Mouse (Mus musculus) cortical plate, adult 2 months (tissue): ENCODE data around the gene Pilra. TPM values are rescaled to one million over a fixed set of nuclear protein-coding genes. Genes with fewer than 3 reads are reported as not detected.

Experiments used
- H3K27ac ChIP-seq: fragments of 200-500 bp; 2 replicates; pipeline ENCODE4 v1.5.1; 2012; ENCODE audit warnings: low read length, control low read depth, inconsistent platforms; ENCODE audit not compliant: insufficient read depth
- H3K4me1 ChIP-seq: fragments of 200-500 bp; 2 replicates; pipeline ENCODE4 v1.6.1; 2011; ENCODE audit warnings: low read length; ENCODE audit not compliant: control insufficient read depth, insufficient read depth
- H3K4me3 ChIP-seq: fragments of 200-500 bp; 2 replicates; pipeline ENCODE4 v1.5.1; 2011; ENCODE audit warnings: mild to moderate bottlenecking, low read length, control low read depth; ENCODE audit not compliant: insufficient read depth
- CTCF ChIP-seq: fragments of 200-500 bp; IDR thresholded peaks from 2 replicates; pipeline ENCODE4 v1.5.1; 2011; ENCODE audit warnings: mild to moderate bottlenecking, control low read depth, low read length; ENCODE audit not compliant: insufficient read depth; ENCODE audit errors: extremely low read depth
- POLR2A ChIP-seq: fragments of 200-500 bp; IDR thresholded peaks from 2 replicates; pipeline ENCODE4 v1.6.1; 2011; ENCODE audit warnings: mild to moderate bottlenecking, low read length, control low read depth; ENCODE audit not compliant: insufficient read depth; ENCODE audit errors: extremely low read depth
- polyA plus RNA-seq: library from polyadenylated mRNA; depleted of rRNA; stranded (reverse); fragments of >200 nt; gene quantifications from 2 replicates; pipeline ENCODE4 v1.2.3, GENCODE M21; 2012

Pilra gene
- polyA plus RNA-seq, 1 experiment = 1.1 TPM

DNA sequence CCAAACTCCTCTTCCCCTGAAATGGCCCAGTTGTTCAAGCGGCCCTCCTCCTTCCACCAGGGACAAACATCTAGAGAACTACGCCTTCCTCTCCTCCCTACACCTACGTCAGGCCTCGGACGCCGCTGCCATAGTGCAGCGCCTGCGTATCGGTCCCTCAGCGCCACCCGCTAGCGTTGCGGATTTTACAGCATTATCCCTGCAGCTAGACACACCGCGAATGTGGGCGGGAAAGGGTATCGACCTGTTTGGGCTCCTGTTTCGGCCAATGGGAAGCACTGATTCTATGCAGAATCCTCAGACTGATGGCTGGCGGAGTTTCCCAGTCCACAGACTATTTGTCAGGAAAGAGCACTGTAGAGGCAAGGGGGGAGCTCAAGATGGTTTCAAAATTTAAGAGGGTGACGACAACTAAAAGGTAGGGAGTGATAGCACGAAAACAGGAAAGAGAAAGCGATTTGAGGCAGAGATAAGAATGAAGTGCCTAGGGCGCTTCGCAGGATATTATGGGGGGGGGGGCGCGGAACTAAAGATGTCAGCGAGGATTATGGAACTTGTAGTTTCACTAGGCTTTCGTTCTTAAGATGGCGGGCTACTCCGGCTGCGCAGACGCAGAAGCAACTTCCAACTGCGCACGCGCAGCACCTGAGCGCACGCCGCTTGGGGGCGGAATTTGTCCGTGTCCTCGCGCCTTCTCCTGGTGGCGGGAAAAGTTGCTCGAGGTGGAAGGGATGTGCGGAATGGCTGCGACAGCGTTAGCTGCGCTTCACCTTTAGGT is 48.7 kb downstream of the Pilra start, which contains the start of the genes Mepce and Zcwpw1:
Mepce (minus strand) TSS at position 505 of the 778 bp plus-strand sequence.
Zcwpw1 (plus strand) TSS at position 648 of the 778 bp plus-strand sequence.
- Histone ChIP-seq H3K4me1 (peaks cover 10% of the 10 kb centered on the region; the same call in 1 of the 2 replicates), H3K4me3 (peak within 1 kb of the TSS; percentile 79), H3K27ac (peak within 1 kb of the TSS; percentile 95)
- TF ChIP-seq POLR2A = peak; percentile 92
- TF ChIP-seq CTCF = peak; percentile 48

DNA sequence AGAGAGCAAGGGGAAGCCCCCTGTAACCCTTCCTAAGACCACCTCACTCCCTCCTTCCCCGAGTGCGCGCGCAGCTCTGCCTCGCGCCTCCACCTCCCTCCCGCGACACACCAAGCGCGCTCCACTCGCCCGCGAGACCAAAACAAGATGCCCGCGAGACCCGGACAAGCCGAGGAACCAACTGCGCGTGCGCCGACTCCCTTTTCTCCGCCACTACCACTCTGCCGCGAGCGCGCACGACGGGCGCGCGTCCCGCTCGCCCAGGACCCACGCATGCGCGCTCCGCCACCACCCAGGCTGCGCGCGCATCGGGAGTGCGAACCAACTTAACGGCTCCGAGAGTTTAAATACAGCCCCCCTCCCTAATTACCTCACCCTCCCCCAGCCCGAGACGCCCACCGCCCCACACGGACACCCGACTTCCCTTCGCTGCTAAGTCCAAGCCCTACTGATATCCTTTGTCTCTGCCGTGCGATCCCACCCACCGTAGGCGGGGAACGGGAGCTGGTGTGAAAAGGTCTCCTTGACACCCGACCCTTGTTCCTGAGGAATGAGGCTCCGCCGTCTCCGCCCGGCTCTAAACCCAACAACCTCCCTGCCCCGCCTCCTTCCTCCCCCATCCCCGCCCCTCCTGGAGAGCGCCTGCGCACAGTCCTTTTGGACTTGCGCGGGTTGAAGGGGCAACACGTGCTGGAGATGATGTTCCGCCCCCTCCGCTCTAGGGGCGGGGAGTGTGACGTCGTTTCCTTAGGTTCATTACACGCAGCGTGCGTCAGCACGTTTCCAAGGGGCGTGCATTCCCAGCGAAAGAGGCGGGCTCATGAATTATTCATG is 49.8 kb downstream of the Pilra start:
- Histone ChIP-seq H3K4me3 (peak overlapping the region; percentile 79), H3K27ac (peak overlapping the region; percentile 95), H3K4me1 (peaks cover 10% of the 10 kb centered on the region; the same call in 1 of the 2 replicates)
- TF ChIP-seq POLR2A (peak; percentile 94), CTCF (no peak)

DNA sequence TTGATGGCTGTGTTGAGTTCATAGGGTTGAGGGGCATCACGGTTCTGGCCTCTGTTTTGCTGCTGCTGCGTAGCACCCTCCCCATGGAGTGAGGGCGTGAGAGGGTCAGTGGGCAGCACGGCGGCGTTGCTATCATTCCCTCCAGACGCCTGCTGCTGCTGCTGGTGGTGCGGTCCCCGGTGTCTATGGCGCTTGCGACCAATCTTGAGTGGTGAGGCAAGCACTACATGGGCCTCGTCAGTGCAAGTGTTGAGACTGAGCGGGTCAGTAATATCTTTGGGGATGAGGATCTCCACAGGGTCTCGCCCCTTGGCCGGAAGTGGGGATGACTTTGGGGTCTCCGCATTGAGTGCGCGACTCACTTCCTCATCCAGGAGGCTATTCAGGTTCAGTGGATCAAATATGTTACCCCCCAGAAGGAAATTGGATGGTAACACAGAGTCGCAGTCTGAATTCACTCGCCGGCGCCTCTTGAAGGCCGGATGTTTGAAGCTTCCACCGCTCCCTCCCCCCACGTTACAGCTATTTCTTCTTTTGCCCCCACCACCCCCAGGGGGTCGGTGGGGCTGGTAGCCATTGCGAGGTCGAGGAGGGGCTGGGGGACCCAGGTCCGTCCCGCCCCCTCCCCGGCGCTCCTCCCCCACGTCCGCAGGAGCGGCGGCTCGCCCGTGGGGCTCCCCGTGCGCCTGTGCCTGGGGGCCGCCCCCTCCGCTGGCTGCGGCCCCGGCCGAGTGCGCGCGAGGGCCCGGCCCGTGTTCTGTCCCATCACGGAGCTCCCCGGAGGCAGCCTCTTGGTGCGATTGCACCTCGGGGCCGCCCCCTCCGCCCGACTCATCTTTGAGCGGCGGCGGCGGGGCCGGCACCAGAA is 50.7 kb downstream of the Pilra start:
- no peak for TF ChIP-seq CTCF
- TF ChIP-seq POLR2A = no peak
- H3K4me1 ChIP-seq = peaks cover 10% of the 10 kb centered on the region; the same call in 1 of the 2 replicates
- H3K4me3 ChIP-seq = peak overlapping the region; percentile 79
- peak overlapping the region; percentile 95 for H3K27ac ChIP-seq

DNA sequence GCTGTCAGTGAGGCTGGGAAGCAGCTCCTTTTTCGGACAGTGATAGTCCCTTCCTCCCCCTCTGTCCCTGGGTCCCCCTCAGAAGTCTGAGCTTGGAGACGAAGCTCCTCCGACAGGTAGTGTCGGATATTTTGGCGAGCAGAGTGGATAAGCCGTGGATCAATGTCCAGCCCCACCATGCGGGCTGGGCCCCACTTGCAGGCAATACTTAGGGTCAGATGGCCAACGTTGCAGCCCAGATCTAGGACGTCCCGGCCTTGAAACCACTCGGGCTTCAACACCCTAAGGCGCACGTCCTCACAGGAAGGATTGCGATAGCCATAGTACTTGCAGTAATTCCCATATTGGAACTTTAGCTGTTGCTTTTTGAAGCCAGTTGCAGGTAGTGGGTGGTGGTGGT is 51.5 kb downstream of the Pilra start:
- Histone ChIP-seq H3K4me3 (peak overlapping the region; percentile 79; the same call in 1 of the 2 replicates), H3K4me1 (peaks cover 10% of the 10 kb centered on the region; the same call in 1 of the 2 replicates), H3K27ac (no peak overlapping the region)
- TF ChIP-seq CTCF (no peak), POLR2A (no peak)

DNA sequence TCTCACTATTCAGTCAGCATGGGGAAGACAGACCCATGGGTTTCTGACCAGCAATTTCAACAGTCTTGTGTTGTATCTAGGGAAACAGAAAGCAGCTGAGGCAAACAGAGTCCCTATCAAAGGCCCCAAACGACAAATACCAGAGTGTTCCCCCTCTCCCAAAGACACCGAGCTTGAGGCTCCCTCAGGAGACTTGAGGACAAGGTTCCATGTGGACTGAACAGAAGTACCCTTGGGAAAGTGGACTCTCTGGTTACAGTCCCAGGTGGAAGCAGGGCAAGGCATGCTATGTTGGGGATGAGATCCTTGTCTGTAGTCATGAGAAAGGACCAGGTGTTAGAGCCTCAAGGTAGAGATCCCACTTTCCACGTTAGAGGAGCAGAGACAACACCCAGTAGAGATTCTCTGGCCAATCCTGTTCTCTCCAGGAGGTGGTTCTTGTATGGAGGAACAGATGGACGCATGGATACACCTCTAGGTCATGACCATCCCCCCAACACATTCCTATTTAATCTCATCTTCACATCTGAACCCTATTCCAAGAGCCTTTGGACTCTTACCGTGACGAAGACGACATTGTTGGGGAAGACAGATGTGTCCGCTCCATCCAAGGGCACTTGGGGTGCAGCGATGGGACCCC is 52.1 kb downstream of the Pilra start:
- TF ChIP-seq POLR2A (no peak), CTCF (no peak)
- H3K4me1 ChIP-seq = peaks cover 10% of the 10 kb centered on the region; the same call in 1 of the 2 replicates
- no peak overlapping the region for H3K27ac ChIP-seq
- peak overlapping the region; percentile 79; the same call in 1 of the 2 replicates for H3K4me3 ChIP-seq

DNA sequence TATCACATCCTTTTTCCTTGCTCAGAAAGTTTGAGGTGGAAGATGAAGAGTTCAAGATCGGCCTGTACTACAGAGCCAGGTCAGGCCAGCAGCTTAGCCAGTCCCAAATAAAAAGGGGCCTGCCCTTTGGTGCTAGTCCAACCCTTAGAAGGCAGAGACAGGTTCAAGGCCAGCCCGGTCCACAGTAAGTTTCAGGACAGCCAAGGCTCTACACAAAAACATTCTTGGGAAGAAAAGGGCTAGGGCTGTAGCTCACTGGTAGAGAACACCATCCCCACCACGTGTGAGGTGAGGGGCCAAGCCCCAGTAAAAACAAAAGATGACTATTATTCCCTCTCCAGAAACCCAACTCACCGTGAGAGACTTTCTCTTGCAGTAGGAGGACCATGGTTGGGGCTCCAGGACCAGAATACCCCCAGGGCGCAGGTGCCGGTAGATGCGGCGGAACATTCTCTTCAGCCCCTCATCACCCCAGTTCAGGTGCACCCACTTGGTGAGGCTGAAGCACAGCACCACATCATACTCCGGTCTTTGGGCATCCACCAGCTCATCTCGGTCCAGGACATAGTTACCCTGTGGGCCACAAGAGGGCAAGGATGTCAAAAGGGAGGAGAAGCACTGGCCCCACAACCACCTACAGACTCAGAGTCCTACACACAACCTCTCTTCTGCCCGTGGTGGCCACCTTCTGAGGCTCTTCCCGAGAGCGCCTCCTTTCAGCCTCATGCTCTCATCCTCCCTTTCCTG is 53.1 kb downstream of the Pilra start:
- H3K4me3 ChIP-seq = no peak overlapping the region
- TF ChIP-seq CTCF = no peak
- TF ChIP-seq POLR2A = no peak
- no peak overlapping the region for H3K27ac ChIP-seq
- H3K4me1 ChIP-seq = peaks cover 10% of the 10 kb centered on the region; the same call in 1 of the 2 replicates

DNA sequence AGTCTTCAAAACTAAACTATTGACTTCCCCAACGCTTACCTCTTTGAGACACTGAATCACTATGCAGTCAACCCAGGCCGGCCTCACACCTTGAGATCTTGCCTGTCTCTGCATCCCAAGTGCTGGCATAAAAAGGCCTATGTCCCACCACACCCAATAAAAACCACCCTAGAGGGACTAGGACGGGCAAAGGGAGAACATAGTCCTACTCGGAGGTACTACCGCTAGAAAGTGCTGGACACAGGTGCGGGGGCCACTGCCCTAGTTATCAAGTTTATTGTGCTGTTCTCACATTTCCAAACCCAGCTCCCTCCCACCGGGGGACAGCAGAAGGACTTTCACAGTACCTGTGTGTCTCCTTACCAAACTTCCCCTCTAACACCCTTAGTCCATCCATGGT is 54.4 kb downstream of the Pilra start:
- no peak overlapping the region for H3K4me3 ChIP-seq
- no peak overlapping the region for H3K27ac ChIP-seq
- no peak for TF ChIP-seq CTCF
- no peak for TF ChIP-seq POLR2A
- peaks cover 10% of the 10 kb centered on the region; the same call in 1 of the 2 replicates for H3K4me1 ChIP-seq

DNA sequence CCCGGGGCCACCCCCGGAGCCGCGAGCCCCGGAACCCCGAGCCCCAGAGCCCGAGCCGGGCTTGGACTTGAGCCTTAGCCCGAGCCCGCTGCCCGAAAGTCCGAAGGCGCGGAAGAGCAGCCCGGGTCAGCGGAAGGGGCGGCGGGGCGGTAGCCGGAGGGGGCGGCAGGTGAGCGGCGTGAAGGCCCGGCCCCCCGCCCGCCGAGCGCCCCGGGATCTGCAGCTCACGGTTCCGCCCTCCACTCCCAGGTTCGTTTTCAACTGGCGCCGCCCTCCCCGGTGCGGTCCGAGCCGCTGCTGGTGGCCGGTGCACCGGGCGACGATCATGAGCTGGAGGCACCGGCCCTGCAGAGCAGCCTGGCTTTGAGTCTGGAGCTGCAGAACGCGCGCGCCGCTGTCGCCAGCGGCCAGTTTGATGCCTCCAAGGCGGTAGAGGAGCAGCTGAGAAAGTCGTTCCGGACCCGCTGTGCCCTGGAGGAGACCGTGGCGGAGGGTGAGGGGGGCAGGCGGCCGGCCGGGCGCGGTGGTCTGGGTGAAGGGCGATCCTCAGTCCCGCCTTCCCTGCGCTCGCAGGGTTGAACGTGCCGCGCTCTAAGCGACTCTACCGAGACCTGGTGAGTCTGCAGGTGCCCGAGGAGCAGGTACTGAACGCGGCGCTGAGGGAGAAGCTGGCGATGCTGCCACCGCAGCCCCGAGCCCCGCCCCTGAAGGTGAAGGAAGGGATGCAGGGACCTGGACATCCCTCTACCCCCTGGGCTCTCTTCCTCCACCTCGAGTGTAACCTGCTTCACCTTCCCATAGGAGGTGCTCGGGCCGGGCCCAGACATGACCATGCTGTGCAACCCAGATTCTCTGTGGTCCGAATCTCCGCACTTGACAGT is 56.8 kb downstream of the Pilra start:
- peaks cover 7% of the 10 kb centered on the region; the same call in 1 of the 2 replicates for H3K4me1 ChIP-seq
- TF ChIP-seq CTCF = no peak
- peak; percentile 31; the same call in 1 of the 2 replicates for TF ChIP-seq POLR2A
- peak overlapping the region; percentile 84 for H3K4me3 ChIP-seq
- no peak overlapping the region for H3K27ac ChIP-seq
